Mouse (Mus musculus) heart, adult 2 months (tissue): ENCODE data around the gene Gnai2.

Source experiments
- CTCF ChIP-seq: fragments of 200-600 bp; IDR thresholded peaks from 2 replicates; pipeline ENCODE4 v1.8.1; 2022; ENCODE audit warnings: antibody characterized with exemption, mild to moderate bottlenecking, moderate library complexity
- EP300 ChIP-seq: fragments of 200-500 bp; IDR thresholded peaks from 2 replicates; pipeline ENCODE4 v1.6.1; 2011; ENCODE audit warnings: low read depth, low read length, control low read depth; ENCODE audit not compliant: insufficient read depth
- POLR2A ChIP-seq: fragments of 200-500 bp; IDR thresholded peaks from 2 replicates; pipeline ENCODE4 v1.6.1; 2011; ENCODE audit warnings: mild to moderate bottlenecking, low read depth, low read length, control low read depth; ENCODE audit not compliant: insufficient read depth

- no peak for TF ChIP-seq POLR2A
- no peak for TF ChIP-seq CTCF
- no peak for TF ChIP-seq EP300
Observed at GRCm38 (mm10) chr9:107631861-107632260, 3.3 kb downstream of the Gnai2 start.
